ENCODE assay signal across 8 mouse cellular contexts in the genomic region with DNA sequence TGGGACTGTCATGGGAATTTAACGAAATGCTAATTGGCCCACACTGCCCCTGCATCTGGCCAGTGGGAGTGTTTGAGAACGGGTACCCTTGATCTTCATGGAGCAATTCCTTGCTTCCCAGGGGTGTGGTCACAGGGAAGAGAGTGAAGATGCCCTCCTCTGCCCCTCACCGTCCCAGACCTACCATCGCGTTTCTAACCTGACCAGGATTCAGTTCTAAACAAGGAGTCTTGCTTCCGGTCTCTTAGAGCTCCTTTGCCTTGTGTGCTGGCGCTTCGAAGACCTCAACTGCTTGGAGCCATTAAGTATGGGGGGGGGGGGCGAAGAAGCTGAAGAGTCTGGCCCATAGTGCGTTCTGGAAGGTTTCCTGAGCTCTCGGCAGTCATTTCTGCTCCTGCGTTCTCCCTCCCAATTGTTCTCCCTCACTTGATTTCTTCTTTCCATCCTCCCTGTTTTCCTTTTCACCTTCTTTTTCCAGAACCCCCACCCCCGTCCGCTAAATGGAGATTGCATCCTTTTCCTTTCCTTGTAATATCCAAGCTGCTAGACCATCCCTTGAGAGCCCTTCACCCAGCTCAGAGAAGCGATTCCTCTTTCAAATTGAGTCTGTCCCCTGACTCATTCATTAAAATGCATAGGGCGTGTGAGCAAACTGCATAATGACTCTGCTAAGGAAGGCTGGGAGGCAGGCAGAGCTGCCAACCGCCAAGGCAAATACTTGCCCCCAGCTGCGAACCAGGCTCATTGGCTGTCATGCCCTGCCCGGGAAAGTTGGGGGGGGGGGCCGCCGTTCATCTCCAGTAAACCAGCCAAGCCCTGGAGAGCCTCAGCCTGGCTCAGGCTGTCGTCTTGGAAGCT. TPM values are rescaled to one million over a fixed set of nuclear protein-coding genes. Genes with fewer than 3 reads are reported as not detected.
DNase-seq lines count a peak whose midpoint lies in the region; ATAC-seq and TF ChIP-seq lines count a peak whose summit lies in the region.

No protein-coding gene starts in this region.

- 18% methylated on average over 22 of the region's 22 CpGs for WGBS in lung, embryonic 16.5 days
- 7% methylated on average over 22 of the region's 22 CpGs for WGBS in hindbrain, embryonic 11.5 days
- 4% methylated on average over 22 of the region's 22 CpGs for WGBS in midbrain, embryonic 13.5 days

- no peaks in the 10 kb centered on the region for H3K9me3 ChIP-seq in lung, embryonic 16.5 days (ENCODE audit: control insufficient read depth, low read length)
- H3K9me3 ChIP-seq in hindbrain, embryonic 11.5 days (ENCODE audit: control insufficient read depth, low read length), result no peaks in the 10 kb centered on the region
- no peaks in the 10 kb centered on the region for H3K9me3 ChIP-seq in midbrain, embryonic 13.5 days

- H3K4me3 ChIP-seq in lung, embryonic 16.5 days (ENCODE audit: low read length), result no peak overlapping the region
- no peak overlapping the region for H3K4me3 ChIP-seq in embryonic fibroblast, embryonic 13.5 days (ENCODE audit: insufficient read depth, low read length)
- no peak overlapping the region for H3K4me3 ChIP-seq in hindbrain, embryonic 11.5 days (ENCODE audit: low read depth, low read length)
- H3K4me3 ChIP-seq in midbrain, embryonic 13.5 days (replicated peaks), result peak overlapping the region; percentile 2; the same call in 1 of the 2 replicates

- H3K4me1 ChIP-seq in lung, embryonic 16.5 days (replicated peaks; ENCODE audit: control insufficient read depth, insufficient read depth, low read length), result peaks cover 33% of the 10 kb centered on the region
- H3K4me1 ChIP-seq in embryonic fibroblast, embryonic 13.5 days (ENCODE audit: control insufficient read depth, insufficient read depth, low read length), result peaks cover 8% of the 10 kb centered on the region
- H3K4me1 ChIP-seq in hindbrain, embryonic 11.5 days (replicated peaks; ENCODE audit: control insufficient read depth, insufficient read depth, low read length), result peaks cover 15% of the 10 kb centered on the region
- H3K4me1 ChIP-seq in midbrain, embryonic 13.5 days (replicated peaks), result peaks cover 44% of the 10 kb centered on the region

- H3K36me3 ChIP-seq in lung, embryonic 16.5 days (ENCODE audit: control insufficient read depth, insufficient read depth, low read length), result no peaks in the 10 kb centered on the region
- no peaks in the 10 kb centered on the region for H3K36me3 ChIP-seq in hindbrain, embryonic 11.5 days (ENCODE audit: control insufficient read depth, insufficient read depth, low read length)
- no peaks in the 10 kb centered on the region for H3K36me3 ChIP-seq in midbrain, embryonic 13.5 days

- H3K4me2 ChIP-seq in lung, embryonic 16.5 days (ENCODE audit: low read depth, low read length), result peak overlapping the region; percentile 32
- peak overlapping the region; percentile 31 for H3K4me2 ChIP-seq in hindbrain, embryonic 11.5 days (replicated peaks; ENCODE audit: low read depth, low read length)
- H3K4me2 ChIP-seq in midbrain, embryonic 13.5 days (replicated peaks), result peak overlapping the region; percentile 45

- ATAC-seq in lung, embryonic 16.5 days (ENCODE audit: low read depth), result peak; percentile 1; the same call in 1 of the 2 replicates
- ATAC-seq in hindbrain, embryonic 11.5 days (ENCODE audit: low FRiP score), result peak; percentile 89
- peak; percentile 92 for ATAC-seq in midbrain, embryonic 13.5 days
- ATAC-seq in erythroid progenitor cell, adult 5-6 weeks (replicated peaks; ENCODE audit: low FRiP score, poor library complexity, severe bottlenecking), result no peak

- no peak for DNase-seq in lung, postnatal 14 days
- DNase-seq in hindbrain, embryonic 11.5 days (ENCODE audit: low spot score), result peak; percentile 77
- DNase-seq in layer of hippocampus, postnatal 10 days (ENCODE audit: low spot score in 2 of 2), result peak; percentile 30 to 62
- DNase-seq in spleen, adult 18-20 months, result no peak

- peak; percentile 34 for TF ChIP-seq POLR2A in embryonic fibroblast, embryonic 13.5 days (IDR thresholded peaks at IDR 0.05; ENCODE audit: low read depth, low read length)

- peak overlapping the region; percentile 73 for H3K27ac ChIP-seq in lung, embryonic 16.5 days (ENCODE audit: low read length)
- H3K27ac ChIP-seq in embryonic fibroblast, embryonic 13.5 days (ENCODE audit: insufficient read depth, low read length), result peak overlapping the region; percentile 91
- peak overlapping the region; percentile 85 for H3K27ac ChIP-seq in hindbrain, embryonic 11.5 days (ENCODE audit: low read depth, low read length)
- peak overlapping the region; percentile 91 for H3K27ac ChIP-seq in midbrain, embryonic 13.5 days

- H3K9ac ChIP-seq in lung, embryonic 16.5 days (ENCODE audit: low read length), result no peak overlapping the region
- H3K9ac ChIP-seq in hindbrain, embryonic 11.5 days (ENCODE audit: low read depth, low read length), result 0 out of 2 replicates have a peak overlapping the region, but pooled peaks have one; percentile 16
- H3K9ac ChIP-seq in midbrain, embryonic 13.5 days (replicated peaks), result peak overlapping the region; percentile 20; the same call in 1 of the 2 replicates

- TF ChIP-seq CTCF in embryonic fibroblast, embryonic 13.5 days (IDR thresholded peaks at IDR 0.05; ENCODE audit: borderline replicate concordance, insufficient read depth, low read length), result no peak

- no peaks in the 10 kb centered on the region for H3K27me3 ChIP-seq in lung, embryonic 16.5 days (ENCODE audit: control insufficient read depth, insufficient read depth, low read depth, low read length)
- no peaks in the 10 kb centered on the region for H3K27me3 ChIP-seq in hindbrain, embryonic 11.5 days (ENCODE audit: control insufficient read depth, insufficient read depth, low read length)
- 0 out of 2 replicates have a peak, but pooled peaks cover 3% of the 10 kb centered on the region for H3K27me3 ChIP-seq in midbrain, embryonic 13.5 days

RNA-seq across cellular contexts. Expression of gene Chd9, which starts 42.0 kb away (rescaled TPM):
- polyA plus RNA-seq in lung, embryonic 16.5 days (2015; fragmentation: Nextera tagmentation; extraction: Ambion mirVana), result 95.9 and 116 TPM in 2 replicates
- 83.6 and 95.9 TPM in 2 replicates for polyA plus RNA-seq in embryonic fibroblast, embryonic 13.5 days (2011; ENCODE audit: insufficient read length, low read depth, missing spikeins)
- 51.2 and 72.5 TPM in 2 replicates for polyA plus RNA-seq in hindbrain, embryonic 11.5 days (2014; fragmentation: Nextera tagmentation; extraction: Ambion mirVana)
- 100 to 1,000 TPM; 169 to 181 TPM for total RNA-seq in layer of hippocampus, postnatal 10 days (2021)
- 61.1 and 69.6 TPM in 2 replicates for polyA plus RNA-seq in midbrain, embryonic 13.5 days (2015; fragmentation: Nextera tagmentation; extraction: Ambion mirVana)
- 27.2 and 35.3 TPM in 2 replicates for total RNA-seq in erythroid progenitor cell, adult 5-6 weeks (2015; ENCODE audit: low replicate concordance)
- 23.0 and 23.6 TPM in 2 replicates for total RNA-seq in erythroid progenitor cell, adult 5-6 weeks (2017; ENCODE audit: low replicate concordance)

RNA-seq across cellular contexts. Expression of gene Gm19935, which starts 53.0 kb away (rescaled TPM):
- polyA plus RNA-seq in lung, embryonic 16.5 days (2015; fragmentation: Nextera tagmentation; extraction: Ambion mirVana), result 1.4 and 1.8 TPM in 2 replicates
- polyA plus RNA-seq in embryonic fibroblast, embryonic 13.5 days (2011; ENCODE audit: insufficient read length, low read depth, missing spikeins), result not detected in 2 replicates
- 0.25 and 0.59 TPM in 2 replicates for polyA plus RNA-seq in hindbrain, embryonic 11.5 days (2014; fragmentation: Nextera tagmentation; extraction: Ambion mirVana)
- total RNA-seq in layer of hippocampus, postnatal 10 days (2021), result 1 to 10 TPM; 1.9 to 3.5 TPM
- polyA plus RNA-seq in midbrain, embryonic 13.5 days (2015; fragmentation: Nextera tagmentation; extraction: Ambion mirVana), result not detected in 2 replicates
- not detected in 2 replicates for total RNA-seq in erythroid progenitor cell, adult 5-6 weeks (2015; ENCODE audit: low replicate concordance)
- not detected in 2 replicates for total RNA-seq in erythroid progenitor cell, adult 5-6 weeks (2017; ENCODE audit: low replicate concordance)

Comparison
In these comparisons a context has a peak if more than half of its experiments do, and no peak if none do; other contexts are left out.
1. DNase-seq: peak in hindbrain, embryonic 11.5 days (single experiment) and layer of hippocampus, postnatal 10 days (2 of 2); none in lung, postnatal 14 days (single experiment) and spleen, adult 18-20 months (0 of 2).
2. Peak in every context shown above with its lines, with median percentiles within 50 percentile points of each other: H3K27ac ChIP-seq and H3K4me2 ChIP-seq.